Mouse (Mus musculus) MEL (cell line): Measurements from ENCODE around the gene Gpr19. TPM values are rescaled to one million over a fixed set of nuclear protein-coding genes. Genes with fewer than 3 reads are reported as not detected.

Source experiments
- DNase-seq: peaks from one replicate; pipeline ENCODE4 v3.0.0; 2011; ENCODE audit warnings: low read depth, low spot score
- H3K27ac ChIP-seq: 2 replicates; pipeline ENCODE4 v1.5.1; 2012; ENCODE audit warnings: low read depth, mild to moderate bottlenecking, control low read depth, low read length, moderate library complexity; ENCODE audit not compliant: control insufficient read depth
- H3K27me3 ChIP-seq, 2 experiments: fragments of 150-350 bp in 1 of 2; sonication (generic) in 1 of 2; 2 replicates each; pipeline ENCODE4 v1.6.1; 2012; ENCODE audit warnings: low read length in 2 of 2, mild to moderate bottlenecking in 2 of 2, improper control_type of control experiment in 1 of 2, moderate library complexity in 1 of 2; ENCODE audit not compliant: insufficient read depth in 2 of 2, control insufficient read depth in 1 of 2
- H3K36me3 ChIP-seq, 2 experiments: 2 replicates each; pipeline ENCODE4 v1.6.1; 2012 to 2014; ENCODE audit warnings: low read length in 2 of 2, improper control_type of control experiment in 1 of 2, inconsistent platforms in 1 of 2, mild to moderate bottlenecking in 1 of 2; ENCODE audit not compliant: insufficient read depth in 2 of 2, control insufficient read depth in 1 of 2
- H3K4me1 ChIP-seq, 2 experiments: fragments of 150-350 bp in 1 of 2; sonication (generic) in 1 of 2; 2 replicates each; pipeline ENCODE4 v1.6.1; 2012; ENCODE audit warnings: low read length in 2 of 2, improper control_type of control experiment in 1 of 2, mild to moderate bottlenecking in 1 of 2; ENCODE audit not compliant: insufficient read depth in 2 of 2, control insufficient read depth in 1 of 2
- H3K4me3 ChIP-seq, 2 experiments: fragments of 150-350 bp in 1 of 2; sonication (generic) in 1 of 2; 2 replicates each; pipeline ENCODE4 v1.5.1; 2012; ENCODE audit warnings: low read depth in 2 of 2, low read length in 2 of 2, mild to moderate bottlenecking in 2 of 2, moderate library complexity in 2 of 2, control low read depth in 1 of 2, improper control_type of control experiment in 1 of 2; ENCODE audit not compliant: control insufficient read depth in 1 of 2, insufficient read depth in 1 of 2
- H3K79me2 ChIP-seq: 2 replicates; pipeline ENCODE4 v1.6.1; 2012; ENCODE audit warnings: mild to moderate bottlenecking, low read length, moderate library complexity; ENCODE audit not compliant: control insufficient read depth, poor library complexity, insufficient read depth
- H3K9ac ChIP-seq: 2 replicates; pipeline ENCODE4 v1.6.1; 2012; ENCODE audit warnings: low read depth, mild to moderate bottlenecking, control low read depth, low read length, moderate library complexity; ENCODE audit not compliant: control insufficient read depth, poor library complexity, severe bottlenecking
- H3K9me3 ChIP-seq: fragments of 150-350 bp; sonication (generic); replicated peaks from 2 replicates; pipeline ENCODE4 v1.6.1; 2012; ENCODE audit warnings: mild to moderate bottlenecking, low read length, improper control_type of control experiment, moderate library complexity; ENCODE audit not compliant: insufficient read depth
- BHLHE40 ChIP-seq: IDR thresholded peaks from 2 replicates; pipeline ENCODE4 v1.6.1; 2012; ENCODE audit warnings: low read depth, mild to moderate bottlenecking, inconsistent platforms, low read length, improper control_type of control experiment, borderline replicate concordance
- CHD1 ChIP-seq: IDR thresholded peaks from 2 replicates; pipeline ENCODE4 v1.6.1; 2012; ENCODE audit warnings: low read depth, mild to moderate bottlenecking, inconsistent platforms, low read length, improper control_type of control experiment
- CHD2 ChIP-seq: IDR thresholded peaks from 2 replicates; pipeline ENCODE4 v1.6.1; 2011; ENCODE audit warnings: low read length, improper control_type of control experiment
- CTCF ChIP-seq, 3 experiments: IDR thresholded peaks in 2 of 3; conservative IDR thresholded peaks in 1 of 3; 2 replicates each; pipeline ENCODE4 v1.5.1; 2011 to 2012; ENCODE audit warnings: low read length in 3 of 3, low read depth in 2 of 3, mild to moderate bottlenecking in 2 of 3, improper control_type of control experiment in 1 of 3, inconsistent platforms in 1 of 3, mixed read lengths in 1 of 3, moderate library complexity in 1 of 3; ENCODE audit not compliant: control insufficient read depth in 1 of 3, insufficient read depth in 1 of 3, poor library complexity in 1 of 3, severe bottlenecking in 1 of 3
- E2F4 ChIP-seq: IDR thresholded peaks from 2 replicates; pipeline ENCODE4 v1.6.1; 2011; ENCODE audit warnings: low read depth, low read length, improper control_type of control experiment, borderline replicate concordance
- ELF1 ChIP-seq: IDR thresholded peaks from 2 replicates; pipeline ENCODE4 v1.6.1; 2014; ENCODE audit warnings: low read depth, mild to moderate bottlenecking, inconsistent platforms, low read length, improper control_type of control experiment, moderate library complexity
- ETS1 ChIP-seq: IDR thresholded peaks from 2 replicates; pipeline ENCODE4 v1.6.1; 2012; ENCODE audit warnings: low read depth, mild to moderate bottlenecking, inconsistent platforms, low read length, improper control_type of control experiment, moderate library complexity
- GABPA ChIP-seq: IDR thresholded peaks from 2 replicates; pipeline ENCODE4 v1.6.1; 2012; ENCODE audit warnings: low read depth, mild to moderate bottlenecking, inconsistent platforms, low read length, improper control_type of control experiment, moderate library complexity
- HCFC1 ChIP-seq: IDR thresholded peaks from 2 replicates; pipeline ENCODE4 v1.6.1; 2012; ENCODE audit warnings: low read depth, mild to moderate bottlenecking, inconsistent platforms, low read length, improper control_type of control experiment, moderate library complexity
- JUND ChIP-seq: IDR thresholded peaks from 2 replicates; pipeline ENCODE4 v1.6.1; 2011; ENCODE audit warnings: low read depth, mild to moderate bottlenecking, improper control_type of control experiment, low read length
- MAFK ChIP-seq: IDR thresholded peaks from 2 replicates; pipeline ENCODE4 v1.6.1; 2011; ENCODE audit warnings: low read depth, mild to moderate bottlenecking, low read length, improper control_type of control experiment, borderline replicate concordance
- MAX ChIP-seq: IDR thresholded peaks from 2 replicates; pipeline ENCODE4 v1.6.1; 2011; ENCODE audit warnings: low read length, improper control_type of control experiment
- MAZ ChIP-seq: IDR thresholded peaks from 2 replicates; pipeline ENCODE4 v1.6.1; 2012; ENCODE audit warnings: low read depth, mild to moderate bottlenecking, inconsistent platforms, low read length, improper control_type of control experiment
- MEF2A ChIP-seq: IDR thresholded peaks from 2 replicates; pipeline ENCODE4 v1.6.1; 2014; ENCODE audit warnings: low read depth, mild to moderate bottlenecking, inconsistent platforms, low read length, improper control_type of control experiment; ENCODE audit not compliant: poor library complexity, insufficient replicate concordance, severe bottlenecking; ENCODE audit errors: extremely low read depth
- MXI1 ChIP-seq: IDR thresholded peaks from 2 replicates; pipeline ENCODE4 v1.6.1; 2011; ENCODE audit warnings: mild to moderate bottlenecking, low read depth, low read length, improper control_type of control experiment
- MYB ChIP-seq: IDR thresholded peaks from 2 replicates; pipeline ENCODE4 v1.6.1; 2011; ENCODE audit warnings: mild to moderate bottlenecking, low read depth, low read length, improper control_type of control experiment
- MYC ChIP-seq: IDR thresholded peaks from 2 replicates; pipeline ENCODE4 v1.6.1; 2011; ENCODE audit warnings: low read depth, mild to moderate bottlenecking, low read length, improper control_type of control experiment, moderate library complexity
- NELFE ChIP-seq: IDR thresholded peaks from 2 replicates; pipeline ENCODE4 v1.6.1; 2011; ENCODE audit warnings: low read depth, low read length, improper control_type of control experiment
- NRF1 ChIP-seq: IDR thresholded peaks from 2 replicates; pipeline ENCODE4 v1.6.1; 2014; ENCODE audit warnings: low read depth, mild to moderate bottlenecking, inconsistent platforms, low read length, improper control_type of control experiment, moderate library complexity; ENCODE audit not compliant: poor library complexity, insufficient read depth, severe bottlenecking
- POLR2A ChIP-seq, 2 experiments: IDR thresholded peaks; 2 replicates each; pipeline ENCODE4 v1.6.1; 2011 to 2012; ENCODE audit warnings: low read length in 2 of 2, mild to moderate bottlenecking in 2 of 2, control low read depth in 1 of 2, improper control_type of control experiment in 1 of 2, low read depth in 1 of 2, moderate library complexity in 1 of 2; ENCODE audit not compliant: control insufficient read depth in 1 of 2, insufficient read depth in 1 of 2, poor library complexity in 1 of 2
- POLR2AphosphoS5 ChIP-seq: IDR thresholded peaks from 2 replicates; pipeline ENCODE4 v1.6.1; 2012; ENCODE audit warnings: low read depth, borderline replicate concordance, mild to moderate bottlenecking, inconsistent platforms, low read length, moderate library complexity, mixed read lengths
- RAD21 ChIP-seq: IDR thresholded peaks from 2 replicates; pipeline ENCODE4 v1.6.1; 2011; ENCODE audit warnings: mild to moderate bottlenecking, low read depth, low read length, improper control_type of control experiment
- SIN3A ChIP-seq: IDR thresholded peaks from 2 replicates; pipeline ENCODE4 v1.6.1; 2012; ENCODE audit warnings: low read length, improper control_type of control experiment, inconsistent platforms
- SMC3 ChIP-seq: IDR thresholded peaks from 2 replicates; pipeline ENCODE4 v1.6.1; 2011; ENCODE audit warnings: low read depth, low read length, improper control_type of control experiment
- TAL1 ChIP-seq: IDR thresholded peaks from 2 replicates; pipeline ENCODE4 v1.6.1; 2012; ENCODE audit warnings: mild to moderate bottlenecking, inconsistent platforms, low read length, moderate library complexity, mixed read lengths
- TBP ChIP-seq: IDR thresholded peaks from 2 replicates; pipeline ENCODE4 v1.8.0; 2011; ENCODE audit warnings: low read depth, low read length, improper control_type of control experiment
- TCF12 ChIP-seq: IDR thresholded peaks from 2 replicates; pipeline ENCODE4 v1.6.1; 2014; ENCODE audit warnings: low read depth, mild to moderate bottlenecking, inconsistent platforms, low read length, improper control_type of control experiment, moderate library complexity
- USF1 ChIP-seq: IDR thresholded peaks from 2 replicates; pipeline ENCODE4 v1.6.1; 2014; ENCODE audit warnings: low read depth, mild to moderate bottlenecking, inconsistent platforms, low read length, improper control_type of control experiment, moderate library complexity
- USF2 ChIP-seq, 2 experiments: IDR thresholded peaks; 2 replicates each; pipeline ENCODE4 v1.6.1; 2011 to 2012; ENCODE audit warnings: improper control_type of control experiment in 2 of 2, low read length in 2 of 2, borderline replicate concordance in 1 of 2, inconsistent platforms in 1 of 2, low read depth in 1 of 2, mild to moderate bottlenecking in 1 of 2; ENCODE audit not compliant: insufficient read depth in 1 of 2
- ZC3H11A ChIP-seq: IDR thresholded peaks from 2 replicates; pipeline ENCODE4 v1.6.1; 2012; ENCODE audit warnings: low read depth, mild to moderate bottlenecking, inconsistent platforms, low read length, improper control_type of control experiment
- ZKSCAN1 ChIP-seq: IDR thresholded peaks from 2 replicates; pipeline ENCODE4 v1.6.1; 2012; ENCODE audit warnings: low read depth, mild to moderate bottlenecking, inconsistent platforms, low read length, improper control_type of control experiment, moderate library complexity
- ZMIZ1 ChIP-seq: IDR thresholded peaks from 2 replicates; pipeline ENCODE4 v1.6.1; 2012; ENCODE audit warnings: low read depth, mild to moderate bottlenecking, inconsistent platforms, low read length, improper control_type of control experiment, moderate library complexity
- ZNF384 ChIP-seq: IDR thresholded peaks from 2 replicates; pipeline ENCODE4 v1.6.1; 2012; ENCODE audit warnings: low read depth, mild to moderate bottlenecking, inconsistent platforms, low read length, improper control_type of control experiment
- polyA plus RNA-seq, 2 experiments: library from polyadenylated mRNA; stranded (reverse) in 1 of 2; unstranded in 1 of 2; fragments of >175 nt in 1 of 2; fragments of >200 nt in 1 of 2; gene quantifications; 2 replicates each; pipeline versions ENCODE4 v1.2.1 to v1.2.4; 2012; ENCODE audit warnings: low replicate concordance in 2 of 2, low read depth in 1 of 2; ENCODE audit not compliant: insufficient read length in 2 of 2, insufficient read depth in 1 of 2, missing spikeins in 1 of 2
- total RNA-seq: library from RNA; depleted of rRNA; stranded (reverse); fragments of 300-350 nt; gene quantifications from 2 replicates; pipeline ENCODE4 v1.2.3, GENCODE M21; 2012; rRNA removed

The Gpr19 gene
- 8.4 and 9.0 TPM in 2 replicates for total RNA-seq
- polyA plus RNA-seq = 10 to 100 TPM in 1 of 2 experiments, not detected in 1; 11.7 TPM

DNA sequence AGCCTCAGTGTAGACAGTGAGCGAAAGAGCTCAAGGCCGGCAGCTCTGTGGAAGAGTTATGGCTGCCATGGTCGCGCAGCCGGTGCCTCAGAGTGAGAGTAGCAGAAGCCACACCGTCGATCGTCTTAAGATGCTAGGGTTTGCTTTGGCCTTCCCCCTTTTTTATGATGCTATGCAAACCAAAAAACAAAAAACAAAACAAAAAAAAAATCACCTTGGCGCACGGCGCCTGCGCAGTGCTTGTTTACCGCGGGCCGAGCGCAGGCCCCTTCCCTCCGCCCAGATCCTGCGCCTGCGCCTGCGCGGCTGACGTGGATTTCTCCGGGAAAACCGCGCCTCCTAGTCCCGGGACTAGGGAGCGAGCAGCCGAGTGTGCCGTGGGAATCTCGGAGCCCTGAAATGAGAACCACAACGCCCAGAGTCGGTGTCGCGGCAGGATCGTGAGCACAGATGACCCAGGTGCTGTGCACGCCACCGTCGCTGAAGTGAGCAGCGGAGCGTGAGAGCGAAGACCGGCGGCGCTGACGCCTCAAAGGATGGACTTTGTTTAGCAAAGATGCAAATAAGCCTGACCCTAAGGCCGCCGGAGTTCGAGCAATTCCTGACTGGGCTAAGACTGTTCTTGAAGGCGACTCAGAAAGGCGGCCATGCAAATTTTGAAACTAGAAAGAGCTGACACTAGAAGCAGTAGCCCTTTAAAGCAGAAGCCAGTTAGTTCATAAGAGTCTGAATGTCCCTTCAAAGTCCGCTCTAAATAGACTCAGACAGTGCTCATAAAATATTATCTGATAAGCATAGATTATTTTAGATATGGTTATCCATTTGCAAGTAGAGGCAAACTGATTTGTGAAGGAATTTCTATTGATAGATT lies at the start of gene Gpr19:
Gene Gpr19 (minus strand): TSS at position 484 of the 871 bp plus-strand sequence.
- Histone ChIP-seq H3K27ac (peak within 1 kb of the TSS; percentile 99), H3K27me3 (no peaks in the 10 kb centered on the region)

DNA sequence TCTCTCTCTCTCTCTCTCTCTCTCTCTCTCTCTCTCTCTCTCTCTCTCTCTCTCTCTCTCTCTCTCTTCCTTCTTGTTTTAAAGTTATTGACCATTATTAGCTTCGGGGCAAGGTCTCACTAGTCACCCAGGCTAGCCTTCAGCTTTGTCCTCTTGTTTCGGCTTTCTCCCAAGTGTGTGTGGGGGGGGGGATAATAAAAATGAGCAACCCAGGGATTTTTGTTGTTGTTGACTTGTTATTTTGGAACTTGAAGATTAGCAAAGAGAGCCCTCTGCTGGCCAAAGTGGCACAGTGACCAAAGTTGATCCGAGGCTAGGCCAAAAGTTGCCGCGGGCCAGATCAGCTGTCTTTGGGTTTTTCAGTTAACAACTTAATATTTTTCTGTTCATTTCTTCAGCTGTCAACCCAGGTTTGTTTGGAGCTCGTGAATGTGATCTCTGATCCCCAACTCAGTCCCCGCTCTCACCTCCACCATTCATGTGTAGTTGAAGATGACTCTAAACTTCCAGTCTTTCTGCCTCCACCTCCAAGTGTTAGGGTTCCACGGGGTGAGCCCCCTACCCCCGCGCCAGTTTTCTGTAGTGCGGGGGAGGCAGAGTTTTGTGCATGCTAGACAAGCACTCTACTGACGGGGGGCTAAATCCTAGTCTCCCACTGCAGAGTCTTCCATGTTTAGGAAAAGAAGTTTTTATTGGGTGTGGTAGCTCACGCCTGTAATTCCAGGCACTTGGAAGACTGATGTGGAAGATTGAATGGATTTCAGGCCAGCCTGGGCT lies 49.1 kb upstream of the Gpr19 start:
- Histone ChIP-seq H3K79me2 (no peaks in the 10 kb centered on the region), H3K27ac (peak overlapping the region; percentile 80), H3K4me1 (peaks cover 14 to 39% of the 10 kb centered on the region in 2 experiments), H3K4me3 (peak overlapping the region; percentile 49 to 50), H3K36me3 (peaks cover 3 to 34% of the 10 kb centered on the region in 2 experiments), H3K27me3 (no peaks in the 10 kb centered on the region), H3K9me3 (no peaks in the 10 kb centered on the region), H3K9ac (peak overlapping the region; percentile 53)
- DNase-seq = peak; percentile 89
- peak; percentile 53 for TF ChIP-seq MXI1
- no peak; the same call in 1 of the 2 replicates for TF ChIP-seq ZNF384
- no peak for TF ChIP-seq ETS1
- TF ChIP-seq MYC = no peak
- TF ChIP-seq NELFE = no peak
- no peak for TF ChIP-seq TCF12
- TF ChIP-seq MEF2A = no peak
- no peak for TF ChIP-seq BHLHE40
- peak; percentile 65 for TF ChIP-seq SMC3
- TF ChIP-seq ZC3H11A = peak; percentile 31; the same call in 1 of the 2 replicates
- TF ChIP-seq ZMIZ1 = no peak
- TF ChIP-seq CHD1 = no peak; the same call in 1 of the 2 replicates
- TF ChIP-seq TAL1 = no peak

More for the DNA sequence above, at the start of gene Gpr19:
- Histone ChIP-seq H3K4me3 (peak within 1 kb of the TSS; percentile 68 to 97), H3K4me1 (peaks cover 2 to 5% of the 10 kb centered on the region in 2 experiments; a peak in 3 of 4 replicates), H3K79me2 (peaks cover 4% of the 10 kb centered on the region; the same call in 1 of the 2 replicates), H3K9ac (peak within 1 kb of the TSS; percentile 96), H3K36me3 (peaks cover 0 to 12% of the 10 kb centered on the region in 2 experiments; a peak in 2 of 4 replicates), H3K9me3 (no peaks in the 10 kb centered on the region)
- TF ChIP-seq SIN3A (peak; percentile 69), TBP (no peak), SMC3 (no peak), JUND (no peak), MXI1 (peak; percentile 53; the same call in 1 of the 2 replicates), MAX (0 out of 2 replicates have a peak, but pooled peaks have one; percentile 38), TAL1 (no peak), ZMIZ1 (peak; percentile 67), E2F4 (no peak; the same call in 1 of the 2 replicates), CHD2 (no peak; the same call in none of the 2 replicates), RAD21 (no peak), MYC (no peak), POLR2A (IDR thresholded peaks at IDR 0.05; ENCODE audit: control insufficient read depth in 1 of 2, insufficient read depth in 1 of 2, low read depth in 1 of 2, low read length in 2 of 2, poor library complexity in 1 of 2) (peak; percentile 68 to 91; a peak in 2 of 4 replicates), CHD1 (peak; percentile 13; the same call in 1 of the 2 replicates), MEF2A (no peak), ELF1 (no peak; the same call in 1 of the 2 replicates), MYB (no peak), ZNF384 (peak; percentile 97), HCFC1 (peak; percentile 73), NELFE (peak; percentile 64), MAZ (no peak), NRF1 (peak; percentile 89), USF1 (no peak), GABPA (no peak), ZC3H11A (no peak), CTCF (IDR thresholded peaks at IDR 0.05 in 2 of 3, conservative IDR thresholded peaks at IDR 0.05 in 1 of 3; ENCODE audit: control insufficient read depth in 1 of 3, insufficient read depth in 1 of 3, low read depth in 2 of 3, low read length in 3 of 3, poor library complexity in 1 of 3, severe bottlenecking in 1 of 3) (no peak), ETS1 (peak; percentile 14; the same call in 1 of the 2 replicates), ZKSCAN1 (no peak), POLR2AphosphoS5 (no peak), USF2 (IDR thresholded peaks at IDR 0.05; ENCODE audit: borderline replicate concordance in 1 of 2, insufficient read depth in 1 of 2, low read depth in 1 of 2, low read length in 2 of 2) (no peak), MAFK (no peak)
- DNase-seq = peak; percentile 90
